Mouse (Mus musculus): ENCODE data around the gene Klhdc4.
A peak's percentile ranks its signal among the peaks of the same experiment; 100 is the strongest.

The Klhdc4 gene

DNA sequence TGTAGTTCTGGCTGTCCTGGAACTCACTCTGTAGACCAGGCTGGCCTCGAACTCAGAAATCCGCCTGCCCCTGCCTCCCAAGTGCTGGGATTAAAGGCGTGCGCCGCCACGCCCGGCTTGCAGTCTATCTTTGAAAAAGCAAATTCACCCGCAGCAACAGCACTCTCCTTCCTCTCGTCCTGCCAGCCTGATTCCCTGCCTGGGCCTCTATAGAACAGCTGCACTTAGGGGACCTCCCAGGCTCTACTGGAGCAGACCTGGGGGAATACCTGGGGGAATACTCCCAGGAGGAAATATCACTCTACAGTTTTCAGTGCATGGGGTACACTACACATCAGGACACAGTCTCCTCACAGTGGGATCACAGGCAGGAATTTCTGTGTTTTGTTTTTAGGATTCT is 19.9 kb upstream of the Klhdc4 start:
- DNase-seq: no peak

- DNase-seq: no peak
Observed at GRCm38 (mm10) chr8:121848495-121848894, 19.1 kb upstream of the Klhdc4 start.

DNA sequence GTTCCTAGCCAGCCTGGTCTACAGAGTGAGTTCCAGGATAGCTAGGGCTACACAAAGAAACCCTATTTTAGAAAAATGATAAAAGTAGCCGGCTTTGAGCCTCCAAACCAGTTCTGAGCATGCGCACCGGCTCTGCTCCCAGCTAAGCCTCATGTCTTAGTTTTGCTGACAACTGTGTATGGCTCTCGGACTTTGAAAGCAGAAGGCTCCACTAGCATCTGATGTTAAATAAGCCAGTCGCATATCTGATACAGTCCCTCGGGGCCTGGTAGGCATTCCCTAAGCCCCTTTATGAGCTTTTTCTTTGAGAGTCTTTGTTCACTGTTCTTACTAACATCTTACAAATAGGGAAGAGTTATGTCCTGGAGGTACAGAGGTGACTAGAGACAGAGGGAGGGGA is 18.6 kb upstream of the Klhdc4 start:
- no peak for DNase-seq

GRCm38 (mm10) chr8:121847261-121847822 is 18.0 kb upstream of the Klhdc4 start:
- DNase-seq: no peak

DNA sequence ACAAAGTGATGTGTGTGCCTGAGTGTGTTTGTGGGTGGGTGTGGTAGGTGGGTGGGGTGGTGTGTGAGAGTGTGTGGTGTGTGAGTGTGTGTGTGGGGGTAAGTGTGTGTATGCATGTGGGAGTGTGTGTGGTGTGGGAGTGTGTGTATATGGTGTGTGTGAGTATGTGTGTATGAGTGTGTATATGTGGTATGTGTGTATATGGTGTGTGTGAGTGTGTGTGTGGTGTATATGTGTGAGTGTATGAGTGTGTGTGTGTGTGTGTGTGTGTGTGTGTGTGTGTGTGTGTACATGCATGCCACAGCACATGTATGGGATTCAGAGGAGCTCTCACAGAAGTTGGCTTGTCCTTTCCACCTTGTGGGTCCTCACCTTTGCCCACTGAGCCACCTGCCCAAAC is 17.4 kb upstream of the Klhdc4 start:
- DNase-seq: no peak

GRCm38 (mm10) chr8:121844765-121845164 is 15.4 kb upstream of the Klhdc4 start:
- DNase-seq: no peak

- no peak for DNase-seq
Observed at GRCm38 (mm10) chr8:121843184-121843733, 13.9 kb upstream of the Klhdc4 start.

DNA sequence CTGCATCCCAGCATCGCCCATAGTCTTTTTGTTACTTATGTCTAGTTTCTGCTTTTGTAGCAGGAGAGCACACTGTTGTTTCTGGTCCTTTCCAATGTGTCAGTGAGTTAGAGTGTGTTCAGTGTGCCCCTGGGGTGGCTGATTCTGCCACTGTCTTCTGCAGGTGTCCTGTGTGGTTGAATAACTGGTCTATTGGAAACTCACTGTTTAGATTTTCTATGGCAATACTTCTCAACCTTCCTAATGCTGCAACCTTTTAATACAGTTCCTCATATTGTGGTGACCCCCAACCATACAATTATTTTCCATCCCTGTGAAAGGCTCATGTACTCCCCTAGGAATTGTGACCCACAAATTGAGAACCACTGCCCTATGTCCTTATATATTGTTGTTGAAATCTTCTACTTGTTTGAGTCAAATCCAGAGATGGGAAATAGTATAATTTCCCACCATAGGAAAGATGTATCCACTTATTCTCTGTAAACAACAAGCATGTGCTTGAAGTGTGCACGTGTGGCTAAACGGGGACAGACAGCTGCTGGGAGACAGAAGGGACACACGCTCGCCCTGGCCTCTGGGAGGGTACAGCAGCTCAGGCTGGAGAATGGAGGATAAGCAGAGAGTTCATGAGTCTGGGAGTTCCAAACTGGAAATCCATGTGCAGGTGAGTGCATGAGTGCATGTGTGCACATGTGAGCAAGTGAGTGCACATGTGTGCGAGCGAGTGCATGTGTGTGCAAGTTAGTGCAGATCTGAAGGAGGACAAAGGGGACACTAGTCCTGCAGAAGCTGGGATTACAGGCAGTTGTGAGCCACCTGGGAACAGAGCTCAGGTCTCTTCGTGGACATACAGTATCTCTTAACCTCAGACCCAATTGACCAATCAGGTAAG is 12.9 kb upstream of the Klhdc4 start:
- no peak for DNase-seq

DNA sequence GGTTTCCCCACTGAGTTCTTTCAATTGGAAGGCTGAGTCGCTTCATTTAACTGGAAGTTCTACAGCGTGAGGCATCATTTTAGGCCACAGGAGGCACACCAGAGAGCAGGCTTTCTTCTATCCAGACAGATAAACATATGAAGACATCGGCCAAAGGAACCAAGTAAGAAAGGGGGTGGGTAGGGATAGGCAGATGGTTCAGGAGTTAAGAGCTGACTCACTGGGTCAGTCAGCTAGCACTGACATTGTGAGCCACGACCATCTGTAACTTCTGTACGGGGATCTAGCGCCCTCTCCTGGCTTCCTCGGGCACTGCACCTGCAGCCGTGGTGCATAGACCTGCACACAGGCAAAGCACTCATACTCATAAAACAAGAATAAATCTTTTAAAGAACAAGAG is 11.9 kb upstream of the Klhdc4 start:
- DNase-seq: peak; percentile 16 to 67

DNA sequence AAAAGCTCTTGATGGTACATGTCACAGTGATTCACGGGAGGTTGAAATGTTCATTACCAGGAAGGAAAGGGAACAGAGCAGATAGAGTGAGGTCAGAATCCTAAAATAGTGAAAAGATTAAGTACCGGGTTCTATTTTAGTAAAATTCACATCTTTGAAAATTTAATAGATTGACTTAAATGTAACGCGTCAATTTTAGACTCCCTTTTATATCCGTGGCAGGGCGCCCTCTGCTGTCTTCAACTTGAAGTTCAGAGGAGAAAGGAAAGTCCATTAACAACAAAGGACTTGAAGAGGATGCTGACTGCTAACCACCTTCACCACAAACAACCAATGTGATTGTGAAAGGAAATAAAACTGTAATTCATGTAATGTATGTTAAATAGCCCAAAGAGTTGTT is 3.1 kb upstream of the Klhdc4 start:
- DNase-seq: peak; percentile 65 to 86

DNA sequence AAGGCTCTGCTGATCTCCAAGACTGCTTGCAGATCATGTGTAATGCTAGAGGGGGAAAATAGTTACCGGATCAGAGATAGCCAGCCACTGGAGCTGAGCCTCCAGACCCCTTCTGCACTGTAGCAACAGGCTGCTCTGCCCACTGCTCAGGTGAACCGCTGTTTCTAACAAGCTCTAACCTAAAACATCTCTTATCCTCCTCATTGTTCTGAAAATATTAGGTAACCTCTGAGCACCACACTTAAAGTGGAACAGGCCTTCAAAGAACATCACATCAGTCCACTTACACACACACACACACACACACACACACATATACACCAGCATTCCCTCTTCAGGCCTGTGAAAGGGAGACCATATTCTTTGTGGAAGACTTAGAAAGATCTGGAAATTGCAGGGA is 2.7 kb upstream of the Klhdc4 start:
- DNase-seq: no peak

GRCm38 (mm10) chr8:121829777-121830362 is 501 bp upstream of the Klhdc4 start:
- DNase-seq: peak; percentile 2 to 29

DNA sequence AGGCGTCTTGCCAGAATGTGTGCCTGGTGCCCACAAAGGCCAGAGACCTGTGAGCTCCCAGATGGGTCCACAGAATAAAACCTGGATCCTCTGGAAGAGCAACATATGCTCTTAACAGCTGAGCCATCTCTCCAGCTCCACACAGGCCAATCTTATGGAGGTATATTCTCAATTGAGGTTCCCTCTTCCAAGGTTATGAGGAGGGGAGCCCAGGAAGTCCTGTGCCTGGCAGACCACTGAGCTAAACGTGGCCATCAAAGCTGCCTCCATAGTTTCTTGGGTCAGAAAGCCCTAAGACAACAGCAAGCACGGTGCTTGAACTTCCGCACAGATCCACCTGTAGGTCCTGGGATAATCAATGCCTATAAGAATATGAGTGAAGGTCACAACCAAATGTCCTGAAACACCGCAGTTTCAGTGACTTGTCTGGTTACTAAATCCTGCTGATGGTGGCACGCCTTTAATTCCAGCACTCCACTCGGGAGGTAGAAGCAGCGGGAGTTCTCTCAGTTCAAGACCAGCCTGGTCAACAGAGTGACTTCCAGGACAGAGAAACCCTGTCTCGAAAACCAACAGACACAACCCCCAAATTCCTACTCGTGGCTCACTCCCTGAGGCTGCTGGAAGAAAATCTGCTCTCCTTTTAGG is 869 bp downstream of the Klhdc4 start:
- no peak for DNase-seq

- no peak for DNase-seq
Observed at GRCm38 (mm10) chr8:121827726-121828125, 1.6 kb downstream of the Klhdc4 start.

- DNase-seq: no peak
Observed at GRCm38 (mm10) chr8:121821770-121822169, 7.6 kb downstream of the Klhdc4 start.

DNA sequence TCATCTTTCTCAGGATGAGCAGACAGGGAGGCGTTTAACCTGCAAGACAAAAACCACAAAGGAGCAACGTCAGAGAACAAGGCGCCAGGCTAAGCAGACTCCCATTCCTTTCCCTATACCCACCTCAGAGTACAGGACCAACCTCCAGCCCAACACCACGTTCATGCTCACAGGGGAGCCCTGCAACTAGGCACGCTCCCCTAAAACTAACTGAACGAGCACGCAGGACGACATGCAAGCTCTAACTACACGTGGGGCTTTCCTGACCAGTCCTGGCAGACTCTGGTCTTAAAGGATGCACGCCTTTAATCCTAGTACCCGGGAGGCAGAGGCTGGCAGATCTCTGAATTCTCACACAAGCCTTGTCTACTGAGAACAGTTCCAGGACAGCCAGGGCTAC is 8.0 kb downstream of the Klhdc4 start:
- no peak for DNase-seq

DNA sequence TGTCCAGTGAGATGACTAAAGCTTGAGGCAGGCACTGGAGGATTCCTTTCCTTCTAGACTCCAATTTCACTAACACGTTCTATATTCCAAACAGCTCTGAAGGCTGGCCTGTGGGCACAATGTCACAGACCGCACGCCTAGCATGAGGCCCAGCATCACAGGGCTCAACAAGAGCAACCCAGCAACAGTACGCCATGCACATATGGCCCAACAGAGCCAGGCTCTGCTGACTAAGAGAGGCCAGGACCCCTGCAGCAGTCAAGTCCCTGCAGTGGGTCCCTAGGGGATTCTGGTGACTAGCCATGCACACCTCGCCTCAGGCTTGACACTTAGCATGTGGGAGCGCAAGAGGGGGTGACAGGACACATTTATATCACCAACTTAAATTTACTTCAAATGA is 8.5 kb downstream of the Klhdc4 start:
- DNase-seq: no peak

GRCm38 (mm10) chr8:121818226-121818625 is 11.1 kb downstream of the Klhdc4 start:
- no peak for DNase-seq

DNA sequence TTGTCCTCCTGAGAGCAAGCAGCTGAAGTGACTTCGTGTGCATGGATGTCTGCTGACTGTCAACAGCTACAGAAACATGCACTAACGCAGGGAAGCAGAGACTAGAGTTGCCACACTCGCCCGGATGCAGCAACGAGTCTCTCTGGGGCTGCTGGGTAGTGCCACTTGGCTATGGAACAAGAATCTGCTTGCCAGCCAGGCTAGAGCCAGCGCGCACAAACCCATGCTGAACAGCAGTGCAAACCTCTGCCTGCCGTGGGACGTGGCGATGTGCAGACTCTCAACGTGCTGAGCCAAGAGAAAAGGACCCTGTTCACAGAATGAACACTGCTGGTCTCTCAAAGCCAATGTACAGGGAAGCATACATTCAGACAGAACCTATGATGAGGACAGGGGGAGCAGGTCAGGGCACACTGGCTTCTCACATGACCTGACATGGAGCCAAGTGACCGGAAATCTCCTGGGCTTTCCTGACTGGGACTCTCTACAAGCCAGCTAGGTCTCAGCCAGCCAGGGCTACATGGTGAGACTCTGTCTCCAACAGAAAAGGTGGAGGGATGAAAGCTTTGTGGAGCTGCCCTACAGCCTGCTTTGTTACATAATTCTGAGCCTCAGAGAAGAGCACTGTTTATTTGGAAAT is 17.3 kb downstream of the Klhdc4 start:
- no peak for DNase-seq

DNA sequence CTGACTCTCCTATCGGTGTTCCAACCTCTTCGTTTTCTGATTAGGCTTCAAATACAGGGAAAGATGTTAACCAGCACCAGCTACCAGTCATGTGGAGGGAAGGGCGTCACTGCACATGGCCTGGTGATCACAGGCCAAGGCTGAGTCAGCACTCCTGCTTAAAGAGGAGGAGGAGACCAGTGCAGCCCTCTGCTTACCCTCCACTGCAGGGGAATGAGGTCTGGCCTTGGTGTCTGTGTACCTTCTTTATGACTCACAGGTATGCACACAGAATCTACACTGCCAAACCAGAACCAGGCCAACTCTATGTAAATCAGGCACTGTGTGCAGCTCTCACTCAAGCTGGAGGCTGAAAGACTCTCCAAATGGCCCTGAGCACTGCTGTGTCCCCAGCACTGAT is 17.9 kb downstream of the Klhdc4 start:
- no peak for DNase-seq

DNA sequence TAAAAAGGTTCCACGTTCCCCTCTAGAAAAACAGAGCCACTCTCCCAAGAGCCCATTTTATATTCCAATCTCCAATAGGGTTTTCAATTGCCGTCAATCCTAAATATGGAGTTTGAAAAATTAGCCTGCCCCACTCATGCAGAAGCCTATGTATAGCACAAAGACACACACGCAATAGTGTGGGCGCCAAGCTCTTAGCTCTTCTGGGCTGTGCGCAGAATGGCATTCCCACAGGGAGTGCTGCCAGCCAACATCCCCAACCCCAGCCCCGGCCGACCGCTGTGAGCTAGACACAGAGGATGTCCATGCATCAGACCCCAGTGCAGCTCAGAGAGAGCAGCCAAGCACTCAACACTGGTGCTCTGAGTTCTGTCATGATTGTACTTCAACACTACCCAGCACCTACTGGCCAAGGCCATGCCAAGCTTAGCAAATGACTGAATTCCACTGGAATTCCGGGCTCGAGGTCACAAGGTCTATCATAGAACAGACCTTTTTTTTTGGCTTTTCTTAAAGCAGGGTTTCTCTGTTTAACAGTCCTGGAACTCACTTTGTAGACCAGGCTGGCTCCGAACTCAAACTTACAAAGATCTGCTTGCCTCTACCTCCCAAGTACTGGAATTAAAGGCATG is 19.7 kb downstream of the Klhdc4 start:
- no peak for DNase-seq

DNA sequence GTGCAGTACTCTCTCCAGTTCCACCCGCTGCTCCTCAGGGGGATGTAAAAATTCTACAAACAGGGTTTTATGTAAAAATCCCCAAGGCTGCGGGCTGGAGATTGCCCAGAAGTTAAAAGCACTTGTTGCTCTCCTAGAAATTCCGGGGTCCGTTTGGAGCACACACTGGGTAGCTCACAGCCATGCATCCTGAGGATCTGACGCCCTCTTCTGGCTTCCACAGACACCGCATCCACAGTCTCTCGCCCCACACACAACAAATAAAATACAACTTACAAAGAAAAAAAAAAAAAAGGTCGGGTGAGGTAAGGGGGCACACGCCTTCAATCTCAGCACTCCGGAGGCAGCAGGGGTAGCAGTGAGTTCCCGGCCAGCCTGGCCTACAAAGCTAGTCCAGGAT is 21.3 kb downstream of the Klhdc4 start:
- no peak for DNase-seq

Measured in kidney, postnatal 36 days (tissue).